Mouse (Mus musculus) ovary, postnatal 10 days (tissue): ENCODE measurements around the gene Themis3.
"Not testable (repeated sequence)": the region's sequence is repeated elsewhere in the genome, so short reads cannot be mapped to it uniquely, and the experiment has no call there.

Source experiments
- DNase-seq: peaks from one replicate; pipeline ENCODE4 v3.0.0; 2022; ENCODE audit warnings: low spot score

Themis3 gene

GRCm38 (mm10) chr17:66558404-66559317 lies 35.8 kb downstream of the Themis3 start:
- DNase-seq, result no peak

- DNase-seq, result no peak
Observed at GRCm38 (mm10) chr17:66552690-66553089, 41.7 kb downstream of the Themis3 start.

GRCm38 (mm10) chr17:66550486-66550885 lies 43.9 kb downstream of the Themis3 start:
- DNase-seq, result no peak

- DNase-seq, result no peak
Observed at GRCm38 (mm10) chr17:66532285-66532684, 62.1 kb downstream of the Themis3 start.

GRCm38 (mm10) chr17:66523396-66523795 lies 71.0 kb downstream of the Themis3 start:
- DNase-seq, result no peak

GRCm38 (mm10) chr17:66522631-66523030 lies 71.8 kb downstream of the Themis3 start:
- DNase-seq, result not testable (repeated sequence)

GRCm38 (mm10) chr17:66519554-66520553 lies 74.6 kb downstream of the Themis3 start, which contains the start of gene Rab12:
Gene Rab12 (minus strand): TSS chr17:66519729.
- DNase-seq, result peak; percentile 81

GRCm38 (mm10) chr17:66518877-66519553 lies 75.4 kb downstream of the Themis3 start:
- peak; percentile 11 for DNase-seq

- DNase-seq, result no peak
Observed at GRCm38 (mm10) chr17:66516953-66517352, 77.5 kb downstream of the Themis3 start.

GRCm38 (mm10) chr17:66514288-66514995 lies 80.0 kb downstream of the Themis3 start:
- DNase-seq, result no peak

GRCm38 (mm10) chr17:66512202-66512956 lies 82.0 kb downstream of the Themis3 start:
- no peak for DNase-seq

GRCm38 (mm10) chr17:66510221-66510683 lies 84.2 kb downstream of the Themis3 start:
- no peak for DNase-seq

- DNase-seq, result no peak
Observed at GRCm38 (mm10) chr17:66507049-66507954, 87.1 kb downstream of the Themis3 start.

GRCm38 (mm10) chr17:66504964-66505363 lies 89.5 kb downstream of the Themis3 start:
- no peak for DNase-seq
